Mouse (Mus musculus) layer of hippocampus, adult 2 months (tissue): ENCODE results near the gene Zfp871. TPM values are rescaled to one million over a fixed set of nuclear protein-coding genes. Genes with fewer than 3 reads are reported as not detected.
A peak's percentile ranks its signal among the peaks of the same experiment; 100 is the strongest.

Experiments used
- DNase-seq, 2 experiments: peaks; one replicate each; pipeline ENCODE4 v3.0.0; 2022; ENCODE audit warnings: low spot score in 2 of 2
- H3K27ac ChIP-seq: fragments of 200-600 bp; 2 replicates; pipeline ENCODE4 v1.8.1; 2022
- H3K4me3 ChIP-seq: fragments of 200-600 bp; 2 replicates; pipeline ENCODE4 v1.8.1; 2022; ENCODE audit warnings: mild to moderate bottlenecking
- CTCF ChIP-seq: fragments of 200-600 bp; conservative IDR thresholded peaks from 2 replicates; pipeline ENCODE4 v1.8.1; 2022; ENCODE audit warnings: antibody characterized with exemption, mild to moderate bottlenecking, moderate library complexity
- long read RNA-seq, 2 experiments: library from polyadenylated mRNA; stranded (forward); transcript quantifications; one replicate each; pipeline ENCODE4 v2.0.0; 2021; ENCODE audit warnings: borderline mapping rate in 2 of 2
- total RNA-seq, 2 experiments: library from RNA; stranded (reverse); gene quantifications; 2 replicates each; pipeline ENCODE4 v1.2.3; 2021

The Zfp871 gene
- total RNA-seq: 10 to 100 TPM; 89.6 to 97.0 TPM
- long read RNA-seq, experiment 1, full-length matches to known transcripts: 6 of 15 reads
- long read RNA-seq, experiment 1, partial matches to known transcripts: 0 of 15 reads
- long read RNA-seq, experiment 1, other reads (novel, unspliced or antisense): 9 of 15 reads
- long read RNA-seq, experiment 2, full-length matches to known transcripts: 2 of 12 reads
- long read RNA-seq, experiment 2, partial matches to known transcripts: 0 of 12 reads
- long read RNA-seq, experiment 2, other reads (novel, unspliced or antisense): 10 of 12 reads

- Histone ChIP-seq H3K4me3 (peak within 1 kb of the TSS; percentile 80), H3K27ac (peak within 1 kb of the TSS; percentile 95)
- TF ChIP-seq CTCF: peak; percentile 17; the same call in 1 of the 2 replicates
- peak; percentile 86 to 94 for DNase-seq
Measured at GRCm38 (mm10) chr17:32788094-32788559, at the start of gene Zfp871. TSS of gene Zfp871 (minus strand) at chr17:32788287.

DNA sequence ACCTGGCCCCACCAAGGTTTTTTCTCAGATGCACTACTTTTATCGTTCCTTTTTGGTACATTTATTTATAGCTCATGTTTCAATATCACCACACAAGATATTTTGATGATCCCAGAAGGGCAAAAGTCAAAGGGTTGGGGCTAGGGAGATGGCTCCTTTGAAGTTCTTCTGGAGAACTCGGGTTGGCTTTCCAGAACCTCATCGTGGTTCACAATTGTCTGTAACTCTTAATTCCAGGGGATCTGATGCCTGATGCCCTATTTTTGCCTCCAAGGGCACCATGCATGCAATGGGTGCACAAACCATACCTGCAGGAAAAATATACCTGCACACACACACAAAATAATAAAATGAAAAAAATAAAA is 42.3 kb upstream of the Zfp871 start:
- peak overlapping the region; percentile 97 for H3K27ac ChIP-seq
- DNase-seq: no peak
- no peak for TF ChIP-seq CTCF
- H3K4me3 ChIP-seq: peak overlapping the region; percentile 93

GRCm38 (mm10) chr17:32829540-32830417 is 41.7 kb upstream of the Zfp871 start, which contains the start of gene Zfp799:
TSS of gene Zfp799 (minus strand) at chr17:32830261.
- Histone ChIP-seq H3K27ac (peak within 1 kb of the TSS; percentile 97), H3K4me3 (peak within 1 kb of the TSS; percentile 93)
- TF ChIP-seq CTCF: no peak
- DNase-seq: peak; percentile 73 to 92

GRCm38 (mm10) chr17:32816074-32816784 is 28.1 kb upstream of the Zfp871 start:
- H3K27ac ChIP-seq: no peak overlapping the region
- no peak overlapping the region for H3K4me3 ChIP-seq
- no peak for DNase-seq
- no peak for TF ChIP-seq CTCF

DNA sequence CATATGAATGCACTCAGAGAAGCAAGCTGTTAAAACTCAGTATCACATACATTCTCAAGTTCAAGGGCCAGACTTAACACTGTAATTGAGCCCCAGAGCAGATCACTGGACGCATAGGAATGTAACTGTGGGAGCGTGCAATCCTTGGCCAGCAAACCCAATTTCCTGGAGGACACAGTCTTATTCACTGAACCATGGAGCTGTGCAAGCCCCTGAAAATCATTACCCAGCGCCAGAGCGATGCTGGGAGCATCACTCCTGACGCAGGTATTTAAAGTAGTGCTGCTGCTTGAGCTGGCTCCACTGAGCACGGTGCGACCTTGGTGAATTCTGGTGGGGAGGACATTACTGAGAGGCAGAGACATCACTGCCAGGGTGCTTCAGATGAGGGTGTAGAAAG is 26.0 kb upstream of the Zfp871 start:
- no peak for TF ChIP-seq CTCF
- Histone ChIP-seq H3K4me3 (no peak overlapping the region), H3K27ac (no peak overlapping the region)
- no peak for DNase-seq

DNA sequence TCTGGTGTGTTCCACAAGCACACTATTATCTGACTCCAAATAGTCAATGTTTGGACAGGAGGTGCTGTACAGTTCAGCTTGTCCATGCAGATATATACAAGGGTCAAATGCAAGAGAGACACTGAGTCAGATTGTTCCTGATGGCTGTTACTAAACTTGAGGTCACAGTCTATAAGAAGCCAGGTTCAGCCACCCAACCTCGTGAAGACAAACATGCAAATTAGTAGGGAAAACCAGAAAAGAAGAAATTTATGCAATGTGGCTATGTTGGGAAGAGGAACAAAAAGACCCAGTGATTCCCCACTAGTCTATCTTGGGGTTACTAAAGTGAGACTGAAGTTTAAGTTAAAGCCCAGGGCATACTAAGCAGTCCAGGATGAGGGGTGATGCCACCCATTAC is 22.6 kb upstream of the Zfp871 start:
- Histone ChIP-seq H3K4me3 (no peak overlapping the region), H3K27ac (no peak overlapping the region)
- no peak for DNase-seq
- TF ChIP-seq CTCF: no peak

- peak; percentile 14; the same call in 1 of the 2 replicates for TF ChIP-seq CTCF
- Histone ChIP-seq H3K27ac (peak within 1 kb of the TSS; percentile 80), H3K4me3 (peak within 1 kb of the TSS; percentile 62)
- peak; percentile 51 to 77 for DNase-seq
Measured at GRCm38 (mm10) chr17:32809544-32810374, 21.7 kb upstream of the Zfp871 start, which contains the start of gene Zfp811. TSS of gene Zfp811 (minus strand) at chr17:32809931.

GRCm38 (mm10) chr17:32808921-32809320 is 20.8 kb upstream of the Zfp871 start:
- Histone ChIP-seq H3K4me3 (peak overlapping the region; percentile 62), H3K27ac (peak overlapping the region; percentile 80)
- no peak for TF ChIP-seq CTCF
- no peak for DNase-seq

DNA sequence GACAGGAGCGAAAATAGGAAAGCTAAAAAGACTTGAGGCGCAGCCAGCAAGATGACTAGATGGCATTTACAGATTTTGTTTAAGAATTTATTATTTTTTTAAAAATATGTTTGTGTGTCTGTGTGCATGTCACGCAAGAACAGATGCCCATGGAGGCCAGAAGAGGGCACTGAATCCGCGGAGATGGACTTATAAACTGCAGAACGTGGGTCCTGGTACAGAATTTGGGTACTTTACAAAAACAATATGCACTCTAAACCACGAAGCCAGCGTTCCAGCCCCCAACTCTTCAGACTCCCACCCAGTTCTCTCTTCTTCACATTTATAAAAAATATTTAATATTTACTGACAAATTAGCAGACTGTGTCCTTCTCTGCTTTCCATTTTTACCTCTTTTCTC is 1.2 kb upstream of the Zfp871 start:
- 0 out of 2 replicates have a peak, but pooled peaks have one; percentile 14 for TF ChIP-seq CTCF
- no peak for DNase-seq

DNA sequence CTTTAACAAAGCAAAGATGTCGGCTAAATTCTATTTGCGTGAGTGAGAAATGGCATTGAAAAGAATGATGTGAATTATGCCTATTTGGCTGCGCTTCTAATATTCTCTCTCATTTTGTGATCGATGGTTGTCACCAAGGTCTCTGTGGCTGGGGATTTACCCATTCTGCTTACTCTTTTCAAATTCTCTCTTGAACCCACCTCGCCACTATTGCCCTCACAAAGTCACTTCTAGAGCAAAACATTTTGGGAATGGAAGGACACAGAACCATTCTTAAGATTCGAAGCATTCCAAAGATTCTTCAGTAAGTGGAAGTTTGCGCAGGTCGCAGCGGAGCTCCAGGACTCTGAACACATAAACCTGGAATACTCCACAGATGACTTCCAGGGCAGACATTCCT is 489 bp upstream of the Zfp871 start:
- DNase-seq: no peak
- H3K4me3 ChIP-seq: peak overlapping the region; percentile 80
- no peak for TF ChIP-seq CTCF
- H3K27ac ChIP-seq: peak overlapping the region; percentile 33; the same call in 1 of the 2 replicates

More for the DNA sequence above, 1.2 kb upstream of the Zfp871 start:
- no peak overlapping the region for H3K27ac ChIP-seq
- no peak overlapping the region for H3K4me3 ChIP-seq

DNA sequence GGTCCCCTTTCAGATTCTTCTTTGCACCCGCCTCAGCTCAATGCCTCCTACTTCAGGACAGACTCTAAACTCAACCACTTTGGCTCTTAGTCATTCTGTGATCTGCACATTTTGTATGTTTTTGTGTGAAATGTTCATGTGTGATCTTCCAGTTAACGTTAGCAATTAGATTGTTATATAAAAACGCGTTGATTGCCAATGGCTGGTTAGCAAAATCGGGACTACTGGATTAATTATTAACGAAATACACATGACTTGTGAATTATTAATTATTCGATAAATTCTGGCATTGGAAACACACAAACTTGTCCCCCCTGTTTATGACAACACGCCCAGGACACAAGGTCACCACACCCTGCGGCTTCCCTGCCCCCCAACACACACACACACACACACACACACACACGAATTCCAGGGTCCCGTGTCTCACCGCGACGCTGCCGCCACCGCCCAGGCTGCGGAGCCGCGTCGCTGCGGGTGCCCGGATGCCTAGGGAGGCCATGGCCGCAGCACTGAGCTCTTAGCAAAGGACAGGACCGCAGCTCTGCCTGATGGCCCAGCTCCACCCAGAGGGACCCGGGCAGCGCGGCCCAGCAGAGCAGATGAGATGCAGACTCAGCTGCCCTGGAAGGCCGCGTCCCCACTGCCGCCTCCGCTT is 522 bp downstream of the Zfp871 start:
- peak overlapping the region; percentile 80 for H3K4me3 ChIP-seq
- peak overlapping the region; percentile 95 for H3K27ac ChIP-seq
- DNase-seq: peak in 1 of 2 experiments; percentile 44
- no peak for TF ChIP-seq CTCF
